Mouse (Mus musculus) embryonic fibroblast, embryonic 13.5 days (primary cell): Measurements from ENCODE around the gene Miga2.

Experiments used
- CTCF ChIP-seq: IDR thresholded peaks from 2 replicates; pipeline ENCODE4 v1.5.1; 2011; ENCODE audit warnings: mild to moderate bottlenecking, control low read depth, low read length, moderate library complexity, borderline replicate concordance; ENCODE audit not compliant: insufficient read depth
- POLR2A ChIP-seq: IDR thresholded peaks from 2 replicates; pipeline ENCODE4 v1.6.1; 2011; ENCODE audit warnings: low read depth, mild to moderate bottlenecking, control low read depth, low read length, moderate library complexity

DNA sequence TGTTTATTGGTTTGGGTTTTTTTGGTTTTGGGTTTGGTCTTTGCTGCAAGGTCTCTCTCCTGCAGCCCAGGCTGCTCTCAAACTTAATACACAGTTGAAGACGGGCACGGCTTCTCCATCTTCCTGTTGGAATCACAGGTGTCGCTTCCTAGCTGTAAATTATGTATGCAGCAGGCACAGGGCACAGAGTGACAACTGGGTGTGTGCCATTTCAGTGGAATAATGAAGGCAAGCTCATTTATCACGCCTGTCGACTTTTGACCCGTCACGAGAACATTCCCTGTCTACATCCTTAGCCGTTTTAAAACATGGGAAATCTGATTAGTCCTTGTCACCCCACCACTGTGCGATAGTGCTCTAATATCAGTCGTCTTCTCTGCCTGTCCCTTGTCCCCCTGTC, 3.4 kb upstream of the Miga2 start:
- TF ChIP-seq CTCF (no peak), POLR2A (no peak)
